Mouse (Mus musculus) bone marrow macrophage, adult 2 months (primary cell): ENCODE measurements around the gene Csrnp1. TPM values are rescaled to one million over a fixed set of nuclear protein-coding genes. Genes with fewer than 3 reads are reported as not detected.

Experiments
- H3K27ac ChIP-seq: 2 replicates; pipeline ENCODE4 v1.5.1; 2012; ENCODE audit warnings: low read depth, low read length; ENCODE audit not compliant: insufficient read depth
- H3K4me1 ChIP-seq: 2 replicates; pipeline ENCODE4 v1.6.1; 2012; ENCODE audit warnings: low read length; ENCODE audit not compliant: control insufficient read depth, insufficient read depth
- H3K4me3 ChIP-seq: 2 replicates; pipeline ENCODE4 v1.5.1; 2012; ENCODE audit warnings: mild to moderate bottlenecking, low read length, moderate library complexity; ENCODE audit not compliant: insufficient read depth
- CTCF ChIP-seq: IDR thresholded peaks from 2 replicates; pipeline ENCODE4 v1.5.1; 2012; ENCODE audit warnings: low read depth, mild to moderate bottlenecking, low read length, moderate library complexity
- POLR2A ChIP-seq: IDR thresholded peaks from 2 replicates; pipeline ENCODE4 v1.6.1; 2012; ENCODE audit warnings: mild to moderate bottlenecking, low read depth, low read length, borderline replicate concordance
- polyA plus RNA-seq: library from polyadenylated mRNA; stranded (reverse); fragments of >200 nt; gene quantifications from 2 replicates; pipeline ENCODE4 v1.2.4, GENCODE M21; 2012; ENCODE audit not compliant: missing spikeins, insufficient read depth, insufficient read length

Gene Csrnp1
- polyA plus RNA-seq, 1 experiment: 4.1 TPM

GRCm38 (mm10) chr9:119985881-119986574 is 1.6 kb upstream of the Csrnp1 start:
- Histone ChIP-seq H3K27ac (no peak overlapping the region), H3K4me1 (peaks cover 6% of the 10 kb centered on the region; the same call in 1 of the 2 replicates), H3K4me3 (no peak overlapping the region)
- TF ChIP-seq POLR2A (no peak), CTCF (no peak)

GRCm38 (mm10) chr9:119983585-119984535 is 598 bp downstream of the Csrnp1 start:
- H3K4me1 ChIP-seq: peaks cover 22% of the 10 kb centered on the region
- peak overlapping the region; percentile 92 for H3K4me3 ChIP-seq
- 0 out of 2 replicates have a peak overlapping the region, but pooled peaks have one; percentile 11 for H3K27ac ChIP-seq
- TF ChIP-seq CTCF (no peak), POLR2A (peak; percentile 74; the same call in 1 of the 2 replicates)

GRCm38 (mm10) chr9:119982956-119983551 is 1.4 kb downstream of the Csrnp1 start:
- TF ChIP-seq CTCF (no peak), POLR2A (no peak)
- Histone ChIP-seq H3K27ac (0 out of 2 replicates have a peak overlapping the region, but pooled peaks have one; percentile 11), H3K4me1 (peaks cover 30% of the 10 kb centered on the region), H3K4me3 (peak overlapping the region; percentile 92)

DNA sequence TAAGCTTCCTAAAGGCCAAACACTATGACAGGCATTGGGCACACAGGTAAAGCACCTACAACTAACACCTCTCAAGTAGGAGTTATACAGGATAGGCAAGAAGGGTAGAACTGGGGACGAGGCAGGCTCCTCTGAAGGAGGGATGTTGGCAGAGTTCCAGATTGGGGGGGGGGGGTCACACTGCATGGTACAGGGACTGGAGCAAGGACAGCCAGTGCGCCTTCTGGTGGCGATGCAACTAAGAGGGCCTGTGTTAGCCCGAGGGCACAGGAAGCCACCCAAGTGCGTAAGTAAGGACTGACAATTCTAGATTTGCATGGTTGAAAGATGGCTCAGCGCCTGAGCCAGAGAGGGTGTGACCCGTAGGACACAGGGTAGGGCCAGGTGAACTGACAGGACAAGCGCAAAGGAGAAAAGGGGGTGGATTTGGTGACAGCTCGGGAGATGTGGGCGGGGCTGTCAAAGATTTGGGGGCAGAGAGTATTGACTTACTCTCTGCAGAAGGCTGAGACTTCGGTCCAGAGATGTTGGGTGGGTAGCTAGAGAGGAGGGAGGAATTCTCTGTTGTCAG is 2.1 kb downstream of the Csrnp1 start:
- Histone ChIP-seq H3K4me1 (peaks cover 37% of the 10 kb centered on the region), H3K27ac (peak overlapping the region; percentile 95), H3K4me3 (peak overlapping the region; percentile 92)
- TF ChIP-seq CTCF (peak; percentile 49; the same call in 1 of the 2 replicates), POLR2A (no peak)

DNA sequence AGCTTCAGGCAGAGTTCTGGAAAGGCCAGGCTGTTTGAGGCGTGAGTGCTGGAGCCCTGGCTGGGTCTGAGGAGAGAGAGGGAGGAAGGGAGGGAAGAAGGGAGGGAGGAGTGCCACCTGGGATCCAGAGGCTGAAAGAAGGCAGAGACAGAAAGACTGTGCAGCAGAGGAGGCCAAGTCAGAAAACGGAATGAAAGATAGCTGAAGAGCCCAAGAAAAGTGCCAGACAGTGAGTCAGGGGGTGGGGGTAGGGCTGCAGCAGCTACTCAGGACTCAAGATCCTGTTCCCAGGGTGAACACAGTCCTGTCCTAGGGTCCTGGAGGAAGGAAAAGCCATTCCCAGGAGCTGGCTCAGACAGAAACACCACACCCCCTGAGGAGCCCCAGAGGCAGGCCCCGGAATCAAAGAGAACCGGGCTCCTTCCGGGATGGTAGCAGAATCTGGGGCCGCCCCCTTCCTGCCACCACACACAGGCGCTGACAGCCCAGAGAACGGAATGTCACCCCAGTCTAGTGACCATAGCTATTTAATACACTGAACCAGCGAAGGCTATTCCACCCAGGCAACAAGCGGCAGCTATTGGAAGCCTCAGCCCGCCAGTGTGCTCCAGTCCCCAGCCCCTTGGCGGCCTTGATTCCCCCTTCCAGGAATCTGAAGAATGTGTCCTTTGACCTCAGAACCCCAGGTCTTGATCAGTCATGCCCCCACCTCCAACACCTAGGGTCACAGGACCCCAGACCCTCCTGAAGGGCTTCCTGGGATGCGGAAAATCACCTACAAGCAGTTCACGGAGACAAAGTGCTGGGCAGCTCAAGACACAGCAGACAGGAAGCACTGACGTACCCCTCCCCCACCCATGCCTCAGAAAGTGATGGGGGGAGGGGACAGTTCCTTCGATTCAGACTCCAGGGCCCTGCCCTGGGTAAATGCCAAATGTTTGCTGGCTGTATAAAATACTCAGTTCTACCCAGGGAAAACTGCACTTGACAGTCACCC is 3.0 kb downstream of the Csrnp1 start:
- TF ChIP-seq CTCF (no peak), POLR2A (no peak)
- H3K4me1 ChIP-seq: peaks cover 46% of the 10 kb centered on the region
- peak overlapping the region; percentile 95 for H3K27ac ChIP-seq
- peak overlapping the region; percentile 92 for H3K4me3 ChIP-seq

- TF ChIP-seq CTCF: no peak
- no peak for TF ChIP-seq POLR2A
- H3K4me3 ChIP-seq: peak overlapping the region; percentile 52; the same call in 1 of the 2 replicates
- peaks cover 48% of the 10 kb centered on the region for H3K4me1 ChIP-seq
- peak overlapping the region; percentile 95 for H3K27ac ChIP-seq
These were observed 3.7 kb downstream of the Csrnp1 start for GRCm38 (mm10) chr9:119980770-119981182.

DNA sequence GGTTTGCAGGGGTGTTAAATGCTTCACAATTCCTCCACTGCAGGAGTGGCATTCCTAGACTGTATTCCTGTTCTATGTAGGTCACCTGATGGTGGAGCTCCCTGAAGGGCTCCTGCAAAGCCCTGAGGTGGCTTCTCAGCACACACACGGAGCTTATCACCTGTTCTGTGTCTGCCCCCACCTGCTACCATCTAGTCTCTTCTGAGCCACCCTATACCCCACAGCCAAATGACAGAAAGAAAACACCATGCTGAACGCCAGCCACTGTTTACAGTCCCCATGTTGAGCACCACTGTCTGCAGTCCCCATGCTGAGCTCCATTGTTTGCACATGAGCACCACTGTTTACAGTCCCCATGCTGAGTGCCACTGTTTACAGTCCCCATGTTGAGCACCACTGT is 4.7 kb downstream of the Csrnp1 start:
- Histone ChIP-seq H3K4me1 (peaks cover 48% of the 10 kb centered on the region), H3K27ac (no peak overlapping the region), H3K4me3 (no peak overlapping the region)
- TF ChIP-seq POLR2A: no peak
- TF ChIP-seq CTCF: no peak

DNA sequence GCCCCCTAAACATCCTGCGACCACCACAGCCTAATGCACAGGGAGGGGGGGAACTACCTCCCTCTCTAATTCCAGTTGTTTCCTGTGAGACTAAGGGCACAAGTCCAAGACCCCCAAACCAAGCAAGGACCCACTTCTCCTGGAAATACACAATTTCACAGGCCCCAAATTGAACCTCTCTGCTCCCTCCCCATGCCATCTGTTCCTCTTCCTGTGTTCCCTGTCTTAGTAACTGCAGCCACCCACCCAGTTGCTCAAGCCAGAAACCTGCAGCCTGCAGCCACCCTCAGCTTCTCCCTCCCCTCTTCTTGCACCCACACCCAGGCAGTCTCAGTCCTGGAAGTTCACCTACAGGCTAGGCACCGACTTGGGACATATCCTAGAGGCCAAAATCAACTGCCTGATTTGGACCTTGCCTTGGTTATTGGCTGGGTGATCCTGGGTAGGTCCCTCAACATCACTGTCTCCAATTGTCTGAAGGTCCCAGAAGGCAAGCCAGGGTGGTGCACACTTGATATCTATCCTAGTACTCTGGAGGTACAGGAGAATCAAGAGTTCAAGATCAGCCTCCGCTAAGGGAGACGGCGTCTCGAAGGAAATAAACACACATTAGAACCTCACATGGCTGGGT is 5.5 kb downstream of the Csrnp1 start:
- Histone ChIP-seq H3K27ac (no peak overlapping the region), H3K4me1 (peaks cover 46% of the 10 kb centered on the region), H3K4me3 (no peak overlapping the region)
- TF ChIP-seq CTCF (no peak), POLR2A (no peak)
